Mouse (Mus musculus) small intestine, adult 2 months (tissue): ENCODE results near the gene Myd88.

Source experiments
- CTCF ChIP-seq: fragments of 200-500 bp; IDR thresholded peaks from 2 replicates; pipeline ENCODE4 v1.5.1; 2012; ENCODE audit warnings: low read depth, mild to moderate bottlenecking, control low read depth, inconsistent platforms, low read length, moderate library complexity, mixed read lengths; ENCODE audit not compliant: insufficient replicate concordance, insufficient read length; ENCODE audit errors: extremely low read depth
- POLR2A ChIP-seq: fragments of 200-500 bp; IDR thresholded peaks from 2 replicates; pipeline ENCODE4 v1.6.1; 2012; ENCODE audit warnings: low read depth, mild to moderate bottlenecking, control low read depth, inconsistent platforms, low read length, moderate library complexity

DNA sequence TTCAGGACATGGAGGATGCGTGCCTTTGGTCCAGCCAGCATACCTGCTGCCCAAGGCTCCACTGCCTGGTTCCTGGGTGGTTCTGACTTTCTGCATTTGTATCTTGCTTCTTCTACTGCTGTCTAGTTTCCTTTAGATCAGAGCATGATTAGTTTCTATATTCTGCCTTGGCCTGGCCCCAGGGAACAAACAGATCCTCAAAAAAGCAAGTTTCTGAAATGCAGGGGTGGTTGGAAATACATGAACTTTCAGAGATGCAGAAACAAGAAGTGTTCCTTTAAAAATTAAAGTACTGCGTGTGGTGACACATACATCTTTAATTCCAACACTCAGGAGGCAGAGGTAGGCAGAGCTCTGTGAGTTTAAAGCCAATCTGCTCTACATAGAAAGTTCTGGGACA, 6.4 kb downstream of the Myd88 start:
- no peak for TF ChIP-seq POLR2A
- TF ChIP-seq CTCF, result no peak
